Mouse (Mus musculus) ES-Bruce4 (cell line): ENCODE results near the gene Mdm2. TPM values are rescaled to one million over a fixed set of nuclear protein-coding genes. Genes with fewer than 3 reads are reported as not detected.
A peak's percentile ranks its signal among the peaks of the same experiment; 100 is the strongest.
"Not testable (repeated sequence)": the region's sequence is repeated elsewhere in the genome, so short reads cannot be mapped to it uniquely, and the experiment has no call there.

Experiments used
- H3K27ac ChIP-seq: 2 replicates; pipeline ENCODE4 v1.5.1; 2012; ENCODE audit warnings: low read length, inconsistent platforms; ENCODE audit not compliant: insufficient read depth
- H3K27me3 ChIP-seq: 2 replicates; pipeline ENCODE4 v1.6.1; 2012; ENCODE audit warnings: mild to moderate bottlenecking, low read length, inconsistent platforms; ENCODE audit not compliant: control insufficient read depth, poor library complexity, insufficient read depth, severe bottlenecking
- H3K36me3 ChIP-seq: 2 replicates; pipeline ENCODE4 v1.6.1; 2012; ENCODE audit warnings: inconsistent platforms, mild to moderate bottlenecking, low read length, moderate library complexity; ENCODE audit not compliant: control insufficient read depth, poor library complexity, insufficient read depth, severe bottlenecking
- H3K4me1 ChIP-seq: one replicate; pipeline ENCODE4 v1.8.1; 2011; ENCODE audit warnings: low read length; ENCODE audit not compliant: control insufficient read depth, insufficient read depth
- H3K4me3 ChIP-seq: 2 replicates; pipeline ENCODE4 v1.5.1; 2011; ENCODE audit warnings: low read depth, mild to moderate bottlenecking, low read length
- H3K9ac ChIP-seq: 2 replicates; pipeline ENCODE4 v1.6.1; 2012; ENCODE audit warnings: low read depth, mild to moderate bottlenecking, inconsistent platforms; ENCODE audit not compliant: poor library complexity, severe bottlenecking
- H3K9me3 ChIP-seq: replicated peaks from 2 replicates; pipeline ENCODE4 v1.6.1; 2012; ENCODE audit warnings: mild to moderate bottlenecking, low read length, inconsistent platforms; ENCODE audit not compliant: control insufficient read depth, poor library complexity, insufficient read depth, severe bottlenecking
- CTCF ChIP-seq: IDR thresholded peaks from one replicate; pipeline ENCODE4 v1.8.1; 2011; ENCODE audit warnings: low read depth, low read length
- EP300 ChIP-seq: IDR thresholded peaks from 2 replicates; pipeline ENCODE4 v1.6.1; 2011; ENCODE audit warnings: low read depth, low read length; ENCODE audit not compliant: insufficient read depth
- POLR2A ChIP-seq: IDR thresholded peaks from one replicate; pipeline ENCODE4 v1.8.1; 2011; ENCODE audit warnings: low read length; ENCODE audit not compliant: insufficient read depth
- polyA plus RNA-seq: library from polyadenylated mRNA; stranded (reverse); fragments of >200 nt; gene quantifications from 2 replicates; pipeline ENCODE4 v1.2.4, GENCODE M21; 2011; ENCODE audit warnings: low read depth; ENCODE audit not compliant: missing spikeins, insufficient read depth, insufficient read length

Gene Mdm2
- polyA plus RNA-seq, 1 experiment = 325 TPM

DNA sequence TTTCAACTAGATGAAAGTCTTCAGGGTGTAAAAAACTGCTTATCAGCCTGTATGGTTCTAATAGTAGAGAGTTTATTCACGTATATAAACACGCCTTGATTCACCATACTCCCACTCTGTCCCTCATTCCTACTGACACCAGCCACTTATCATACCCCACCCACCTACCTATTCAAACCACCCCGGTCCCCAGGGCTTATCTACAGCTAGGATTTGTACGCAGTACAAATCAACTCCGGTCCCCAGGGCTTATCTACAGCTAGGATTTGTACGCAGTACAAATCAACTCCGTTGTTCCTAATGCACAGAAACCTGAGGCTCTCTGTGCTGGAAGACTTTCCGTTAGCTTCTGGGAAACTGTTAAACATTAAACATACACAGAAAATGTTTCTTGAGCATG is 23.1 kb upstream of the Mdm2 start:
- H3K4me3 ChIP-seq, H3K9me3 ChIP-seq, H3K27ac ChIP-seq, H3K4me1 ChIP-seq, H3K36me3 ChIP-seq, H3K9ac ChIP-seq, H3K27me3 ChIP-seq: not testable (repeated sequence)

GRCm38 (mm10) chr10:117732962-117733592 is 22.5 kb upstream of the Mdm2 start:
- Histone ChIP-seq H3K27me3 (no peaks in the 10 kb centered on the region), H3K4me1 (no peaks in the 10 kb centered on the region), H3K9me3 (no peaks in the 10 kb centered on the region), H3K27ac (no peak overlapping the region), H3K4me3 (no peak overlapping the region), H3K36me3 (0 out of 2 replicates have a peak, but pooled peaks cover 1% of the 10 kb centered on the region), H3K9ac (no peak overlapping the region)
- no peak for TF ChIP-seq POLR2A
- TF ChIP-seq CTCF = no peak
- TF ChIP-seq EP300 = no peak

GRCm38 (mm10) chr10:117732184-117732583 is 21.6 kb upstream of the Mdm2 start:
- Histone ChIP-seq H3K4me3 (no peak overlapping the region), H3K27ac (no peak overlapping the region), H3K4me1 (no peaks in the 10 kb centered on the region), H3K9ac (no peak overlapping the region), H3K9me3 (no peaks in the 10 kb centered on the region), H3K36me3 (no peaks in the 10 kb centered on the region), H3K27me3 (no peaks in the 10 kb centered on the region)
- TF ChIP-seq POLR2A = no peak
- TF ChIP-seq CTCF = no peak
- no peak for TF ChIP-seq EP300

- no peak overlapping the region for H3K9ac ChIP-seq
- H3K4me3 ChIP-seq = no peak overlapping the region
- H3K4me1 ChIP-seq = no peaks in the 10 kb centered on the region
- H3K27me3 ChIP-seq = no peaks in the 10 kb centered on the region
- H3K36me3 ChIP-seq = no peaks in the 10 kb centered on the region
- H3K27ac ChIP-seq = no peak overlapping the region
- TF ChIP-seq EP300 (no peak), CTCF (peak; percentile 97), POLR2A (no peak)
- no peaks in the 10 kb centered on the region for H3K9me3 ChIP-seq
These were observed 20.9 kb upstream of the Mdm2 start for GRCm38 (mm10) chr10:117731244-117732101.

- Histone ChIP-seq H3K36me3 (no peaks in the 10 kb centered on the region), H3K9ac (no peak overlapping the region), H3K4me3 (no peak overlapping the region), H3K4me1 (no peaks in the 10 kb centered on the region), H3K9me3 (no peaks in the 10 kb centered on the region), H3K27ac (no peak overlapping the region), H3K27me3 (no peaks in the 10 kb centered on the region)
- no peak for TF ChIP-seq CTCF
- no peak for TF ChIP-seq EP300
- no peak for TF ChIP-seq POLR2A
These were observed 20.2 kb upstream of the Mdm2 start for GRCm38 (mm10) chr10:117730637-117731203.

DNA sequence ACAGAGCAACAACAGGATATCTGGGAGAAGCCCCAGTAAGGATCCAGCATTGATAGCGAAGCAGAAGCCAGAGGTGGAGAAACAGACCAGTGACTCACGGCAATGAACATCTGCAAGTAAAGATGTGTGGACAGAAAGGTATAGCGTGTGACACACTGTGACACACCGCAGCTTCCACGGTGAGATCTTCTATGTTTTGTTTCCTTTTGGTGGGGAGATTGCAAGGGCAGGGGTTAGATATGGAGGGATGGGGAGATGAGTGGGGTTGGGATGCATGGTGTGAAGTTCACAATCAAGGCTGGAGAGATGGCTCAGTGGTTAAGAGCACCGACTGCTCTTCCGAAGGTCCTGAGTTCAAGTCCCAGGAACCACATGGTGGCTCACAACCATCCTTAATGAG is 19.6 kb upstream of the Mdm2 start:
- H3K9ac ChIP-seq = no peak overlapping the region
- TF ChIP-seq EP300 (no peak), POLR2A (no peak)
- no peak overlapping the region for H3K4me3 ChIP-seq
- H3K27ac ChIP-seq = no peak overlapping the region
- no peaks in the 10 kb centered on the region for H3K27me3 ChIP-seq
- H3K4me1 ChIP-seq = no peaks in the 10 kb centered on the region
- H3K9me3 ChIP-seq = no peaks in the 10 kb centered on the region
- no peaks in the 10 kb centered on the region for H3K36me3 ChIP-seq
